Mouse (Mus musculus) forebrain, embryonic 13.5 days (tissue): ENCODE results near the gene Lyst. TPM values are rescaled to one million over a fixed set of nuclear protein-coding genes. Genes with fewer than 3 reads are reported as not detected.
A peak's percentile ranks its signal among the peaks of the same experiment; 100 is the strongest.
"Not testable (repeated sequence)": the region's sequence is repeated elsewhere in the genome, so short reads cannot be mapped to it uniquely, and the experiment has no call there.

ENCODE experiments used
- ATAC-seq: fragments of 200-750 bp; cut with Nextera tagmentation; 2 replicates; pipeline ENCODE4 v1.8.0; 2017
- H3K27ac ChIP-seq: fragments of 300-500 bp; sonication (generic); 2 replicates; pipeline ENCODE4 v1.5.1; 2015; ENCODE audit warnings: inconsistent platforms, mild to moderate bottlenecking, moderate library complexity
- H3K27me3 ChIP-seq: fragments of 300-500 bp; sonication (generic); 2 replicates; pipeline ENCODE4 v1.6.1; 2015; ENCODE audit warnings: mild to moderate bottlenecking, inconsistent platforms
- H3K36me3 ChIP-seq: fragments of 300-500 bp; sonication (generic); 2 replicates; pipeline ENCODE4 v1.6.1; 2015; ENCODE audit warnings: mild to moderate bottlenecking, inconsistent platforms; ENCODE audit not compliant: poor library complexity, severe bottlenecking
- H3K4me1 ChIP-seq: fragments of 300-500 bp; sonication (generic); 2 replicates; pipeline ENCODE4 v1.6.1; 2015; ENCODE audit warnings: inconsistent platforms
- H3K4me2 ChIP-seq: fragments of 300-500 bp; sonication (generic); 2 replicates; pipeline ENCODE4 v1.6.1; 2015; ENCODE audit warnings: inconsistent platforms, mild to moderate bottlenecking, moderate library complexity
- H3K4me3 ChIP-seq: fragments of 300-500 bp; sonication (generic); 2 replicates; pipeline ENCODE4 v1.5.1; 2015; ENCODE audit warnings: mild to moderate bottlenecking, inconsistent platforms
- H3K9ac ChIP-seq: fragments of 300-500 bp; sonication (generic); 2 replicates; pipeline ENCODE4 v1.6.1; 2015; ENCODE audit warnings: mild to moderate bottlenecking, inconsistent platforms
- H3K9me3 ChIP-seq: fragments of 300-500 bp; sonication (generic); replicated peaks from 2 replicates; pipeline ENCODE4 v1.6.1; 2016; ENCODE audit warnings: inconsistent platforms
- WGBS: fragments of 180-500 bp; shearing (Covaris S2); methylation state at CpG from one replicate; pipeline ENCODE4 v1.1.7; 2015; 5-methylcytosine and 5-hydroxymethylcytosine counted together
- polyA plus RNA-seq: library from polyadenylated mRNA; unstranded; fragments of >200 nt; fragmentation: Nextera tagmentation; extraction: Ambion mirVana; gene quantifications from 2 replicates; pipeline ENCODE4 v1.2.1, GENCODE M21; 2015

The Lyst gene
- polyA plus RNA-seq, 1 experiment from 2014 or later = 5.4 TPM

GRCm38 (mm10) chr13:13795166-13795832 lies 205.1 kb downstream of the Lyst start:
- H3K4me2 ChIP-seq = no peak overlapping the region
- no peak; the same call in 1 of the 2 replicates for ATAC-seq
- no peak overlapping the region for H3K4me3 ChIP-seq
- H3K9ac ChIP-seq = no peak overlapping the region
- H3K27ac ChIP-seq = no peak overlapping the region
- no peaks in the 10 kb centered on the region for H3K36me3 ChIP-seq
- H3K9me3 ChIP-seq = no peaks in the 10 kb centered on the region
- no peaks in the 10 kb centered on the region for H3K27me3 ChIP-seq
- WGBS = 28% methylated on average over 5 of the region's 5 CpGs
- H3K4me1 ChIP-seq = no peaks in the 10 kb centered on the region

- Histone ChIP-seq H3K4me1 (no peaks in the 10 kb centered on the region), H3K27me3 (no peaks in the 10 kb centered on the region), H3K9ac (no peak overlapping the region), H3K36me3 (no peaks in the 10 kb centered on the region), H3K4me2 (no peak overlapping the region), H3K4me3 (no peak overlapping the region), H3K9me3 (no peaks in the 10 kb centered on the region), H3K27ac (no peak overlapping the region)
- ATAC-seq = no peak
- 85% methylated on average over 1 of the region's 1 CpGs for WGBS
These were observed 205.9 kb downstream of the Lyst start for GRCm38 (mm10) chr13:13796082-13796481.

GRCm38 (mm10) chr13:13797816-13798215 lies 207.6 kb downstream of the Lyst start:
- not testable (repeated sequence) for H3K9me3 ChIP-seq, H3K9ac ChIP-seq, H3K27ac ChIP-seq, H3K4me2 ChIP-seq, ATAC-seq, H3K36me3 ChIP-seq, H3K4me1 ChIP-seq, H3K4me3 ChIP-seq, H3K27me3 ChIP-seq
- WGBS = 92% methylated on average over 12 of the region's 12 CpGs

- Histone ChIP-seq H3K4me1 (no peaks in the 10 kb centered on the region), H3K9me3 (no peaks in the 10 kb centered on the region), H3K27me3 (no peaks in the 10 kb centered on the region), H3K27ac (no peak overlapping the region), H3K4me2 (no peak overlapping the region), H3K36me3 (no peaks in the 10 kb centered on the region), H3K9ac (no peak overlapping the region), H3K4me3 (no peak overlapping the region)
- 81% methylated on average over 8 of the region's 8 CpGs for WGBS
- ATAC-seq = no peak
These were observed 208.6 kb downstream of the Lyst start for GRCm38 (mm10) chr13:13798775-13799174.

GRCm38 (mm10) chr13:13808337-13809132 lies 218.3 kb downstream of the Lyst start:
- 40% methylated on average over 11 of the region's 11 CpGs for WGBS

GRCm38 (mm10) chr13:13810885-13811284 lies 220.7 kb downstream of the Lyst start:
- H3K4me3 ChIP-seq = no peak overlapping the region
- no peak for ATAC-seq
- WGBS = 89% methylated on average over 7 of the region's 7 CpGs
- no peaks in the 10 kb centered on the region for H3K36me3 ChIP-seq
- no peak overlapping the region for H3K9ac ChIP-seq
- H3K4me1 ChIP-seq = peaks cover 12% of the 10 kb centered on the region
- no peak overlapping the region for H3K27ac ChIP-seq
- H3K27me3 ChIP-seq = no peaks in the 10 kb centered on the region
- no peaks in the 10 kb centered on the region for H3K9me3 ChIP-seq
- no peak overlapping the region for H3K4me2 ChIP-seq

More at GRCm38 (mm10) chr13:13808337-13809132, 218.3 kb downstream of the Lyst start:
- H3K4me2 ChIP-seq = no peak overlapping the region
- peak; percentile 79 for ATAC-seq
- no peak overlapping the region for H3K27ac ChIP-seq
- H3K9me3 ChIP-seq = no peaks in the 10 kb centered on the region
- H3K36me3 ChIP-seq = no peaks in the 10 kb centered on the region
- H3K9ac ChIP-seq = no peak overlapping the region
- no peaks in the 10 kb centered on the region for H3K27me3 ChIP-seq
- H3K4me1 ChIP-seq = peaks cover 12% of the 10 kb centered on the region
- no peak overlapping the region for H3K4me3 ChIP-seq

GRCm38 (mm10) chr13:13818696-13819095 lies 228.5 kb downstream of the Lyst start:
- H3K4me2 ChIP-seq = no peak overlapping the region
- H3K36me3 ChIP-seq = no peaks in the 10 kb centered on the region
- H3K9ac ChIP-seq = no peak overlapping the region
- no peak for ATAC-seq
- no peak overlapping the region for H3K27ac ChIP-seq
- H3K4me1 ChIP-seq = no peaks in the 10 kb centered on the region
- no peaks in the 10 kb centered on the region; the same call in 1 of the 2 replicates for H3K9me3 ChIP-seq
- WGBS = 91% methylated on average over 3 of the region's 3 CpGs
- H3K4me3 ChIP-seq = no peak overlapping the region
- H3K27me3 ChIP-seq = no peaks in the 10 kb centered on the region

- Histone ChIP-seq H3K4me1 (no peaks in the 10 kb centered on the region), H3K27ac (no peak overlapping the region), H3K9me3 (no peaks in the 10 kb centered on the region; the same call in 1 of the 2 replicates), H3K4me2 (no peak overlapping the region), H3K4me3 (no peak overlapping the region), H3K9ac (no peak overlapping the region), H3K36me3 (no peaks in the 10 kb centered on the region), H3K27me3 (no peaks in the 10 kb centered on the region)
- peak; percentile 75 for ATAC-seq
- 56% methylated on average over 7 of the region's 7 CpGs for WGBS
These were observed 230.3 kb downstream of the Lyst start for GRCm38 (mm10) chr13:13820234-13821123.

- no peak overlapping the region for H3K4me3 ChIP-seq
- H3K4me1 ChIP-seq = no peaks in the 10 kb centered on the region
- H3K27me3 ChIP-seq = no peaks in the 10 kb centered on the region
- no peak for ATAC-seq
- H3K4me2 ChIP-seq = no peak overlapping the region
- H3K9me3 ChIP-seq = no peaks in the 10 kb centered on the region
- no peak overlapping the region for H3K9ac ChIP-seq
- H3K36me3 ChIP-seq = no peaks in the 10 kb centered on the region
- WGBS = 94% methylated on average over 7 of the region's 7 CpGs
- no peak overlapping the region for H3K27ac ChIP-seq
These were observed 234.7 kb downstream of the Lyst start for GRCm38 (mm10) chr13:13824946-13825345.

- no peaks in the 10 kb centered on the region for H3K4me1 ChIP-seq
- H3K27ac ChIP-seq = no peak overlapping the region
- H3K4me2 ChIP-seq = no peak overlapping the region
- H3K36me3 ChIP-seq = no peaks in the 10 kb centered on the region
- no peak overlapping the region for H3K4me3 ChIP-seq
- H3K27me3 ChIP-seq = no peaks in the 10 kb centered on the region
- no peak overlapping the region for H3K9ac ChIP-seq
- H3K9me3 ChIP-seq = no peaks in the 10 kb centered on the region
- WGBS = 80% methylated on average over 6 of the region's 6 CpGs
- no peak for ATAC-seq
These were observed 236.3 kb downstream of the Lyst start for GRCm38 (mm10) chr13:13826533-13826932.

GRCm38 (mm10) chr13:13828125-13828524 lies 237.9 kb downstream of the Lyst start:
- Histone ChIP-seq H3K4me2 (no peak overlapping the region), H3K9ac (no peak overlapping the region), H3K27ac (no peak overlapping the region), H3K9me3 (no peaks in the 10 kb centered on the region), H3K4me3 (no peak overlapping the region), H3K4me1 (no peaks in the 10 kb centered on the region), H3K36me3 (no peaks in the 10 kb centered on the region), H3K27me3 (no peaks in the 10 kb centered on the region)
- no peak for ATAC-seq
- 47% methylated on average over 1 of the region's 1 CpGs for WGBS
